Mouse (Mus musculus): Measurements from ENCODE around the gene Mafb. TPM values are rescaled to one million over a fixed set of nuclear protein-coding genes. Genes with fewer than 3 reads are reported as not detected.

Gene Mafb
- polyA plus RNA-seq, 1 experiment from 2014 or later, result 2.9 TPM

GRCm38 (mm10) chr2:160358896-160359295 lies 8.0 kb downstream of the Mafb start:
- TF ChIP-seq EP300 (IDR thresholded peaks at IDR 0.05), result no peak
- no peak for TF ChIP-seq CTCF (IDR thresholded peaks at IDR 0.05)
- Histone ChIP-seq H3K36me3 (ENCODE audit: insufficient read depth, low read length) (no peaks in the 10 kb centered on the region), H3K9me3 (ENCODE audit: low read length) (no peaks in the 10 kb centered on the region), H3K4me1 (ENCODE audit: insufficient read depth, low read depth, low read length) (no peaks in the 10 kb centered on the region), H3K4me2 (replicated peaks; ENCODE audit: low read depth, low read length) (no peak overlapping the region), H3K27me3 (replicated peaks; ENCODE audit: insufficient read depth, low read length) (peaks cover 44% of the 10 kb centered on the region), H3K9ac (replicated peaks; ENCODE audit: low read depth) (no peak overlapping the region), H3K4me3 (ENCODE audit: low read depth, low read length) (no peak overlapping the region), H3K27ac (ENCODE audit: low read length) (no peak overlapping the region)
- ATAC-seq (no peak), DNase-seq (ENCODE audit: low spot score) (no peak)
- WGBS, result 0% methylated on average over 4 of the region's 4 CpGs

GRCm38 (mm10) chr2:160357442-160357841 lies 9.4 kb downstream of the Mafb start:
- no peak overlapping the region for H3K9ac ChIP-seq (replicated peaks; ENCODE audit: low read depth)
- no peak for DNase-seq (ENCODE audit: low spot score)
- ATAC-seq, result no peak
- H3K4me2 ChIP-seq (replicated peaks; ENCODE audit: low read depth, low read length), result no peak overlapping the region
- H3K36me3 ChIP-seq (ENCODE audit: insufficient read depth, low read length), result no peaks in the 10 kb centered on the region
- no peaks in the 10 kb centered on the region for H3K9me3 ChIP-seq (ENCODE audit: low read length)
- TF ChIP-seq EP300 (IDR thresholded peaks at IDR 0.05), result no peak
- TF ChIP-seq CTCF (IDR thresholded peaks at IDR 0.05), result no peak
- no peak overlapping the region for H3K27ac ChIP-seq (ENCODE audit: low read length)
- WGBS, result 38% methylated on average over 4 of the region's 4 CpGs
- H3K27me3 ChIP-seq (replicated peaks; ENCODE audit: insufficient read depth, low read length), result peaks cover 30% of the 10 kb centered on the region
- H3K4me1 ChIP-seq (ENCODE audit: insufficient read depth, low read depth, low read length), result no peaks in the 10 kb centered on the region
- H3K4me3 ChIP-seq (ENCODE audit: low read depth, low read length), result no peak overlapping the region

DNA sequence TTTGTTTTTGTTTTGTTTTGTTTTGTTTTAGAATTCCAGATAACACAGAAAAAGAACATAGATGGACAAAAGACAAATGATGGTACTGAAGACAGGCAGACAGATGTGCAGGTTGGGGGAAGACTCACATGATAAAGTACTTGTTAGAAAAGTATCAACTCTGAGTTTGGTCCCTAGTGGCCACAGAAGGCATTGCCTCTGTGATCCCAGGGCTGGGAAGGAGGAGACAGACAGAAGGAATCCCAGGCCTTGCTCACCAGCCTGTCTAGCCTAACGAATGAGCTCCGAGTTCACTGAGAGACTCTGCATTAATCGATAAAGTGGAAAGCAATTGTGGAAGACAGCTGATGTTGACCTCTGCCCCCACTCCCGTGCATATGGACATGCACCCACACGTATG lies 10.7 kb downstream of the Mafb start:
- no peaks in the 10 kb centered on the region for H3K4me1 ChIP-seq (ENCODE audit: insufficient read depth, low read depth, low read length)
- 53% methylated on average over 5 of the region's 5 CpGs for WGBS
- no peak for ATAC-seq
- H3K27ac ChIP-seq (ENCODE audit: low read length), result no peak overlapping the region
- no peak overlapping the region for H3K9ac ChIP-seq (replicated peaks; ENCODE audit: low read depth)
- no peak overlapping the region for H3K4me3 ChIP-seq (ENCODE audit: low read depth, low read length)
- H3K4me2 ChIP-seq (replicated peaks; ENCODE audit: low read depth, low read length), result no peak overlapping the region
- H3K27me3 ChIP-seq (replicated peaks; ENCODE audit: insufficient read depth, low read length), result peaks cover 27% of the 10 kb centered on the region
- TF ChIP-seq EP300 (IDR thresholded peaks at IDR 0.05), result no peak
- peak; percentile 65 for TF ChIP-seq CTCF (IDR thresholded peaks at IDR 0.05)
- no peak for DNase-seq (ENCODE audit: low spot score)
- H3K36me3 ChIP-seq (ENCODE audit: insufficient read depth, low read length), result no peaks in the 10 kb centered on the region
- no peaks in the 10 kb centered on the region for H3K9me3 ChIP-seq (ENCODE audit: low read length)

- 61% methylated on average over 2 of the region's 2 CpGs for WGBS
- TF ChIP-seq CTCF (IDR thresholded peaks at IDR 0.05), result peak; percentile 35
- TF ChIP-seq EP300 (IDR thresholded peaks at IDR 0.05), result no peak
- peaks cover 15% of the 10 kb centered on the region; the same call in 1 of the 2 replicates for H3K27me3 ChIP-seq (replicated peaks; ENCODE audit: insufficient read depth, low read length)
- H3K9ac ChIP-seq (replicated peaks; ENCODE audit: low read depth), result no peak overlapping the region
- H3K36me3 ChIP-seq (ENCODE audit: insufficient read depth, low read length), result no peaks in the 10 kb centered on the region
- DNase-seq (ENCODE audit: low spot score), result no peak
- ATAC-seq, result no peak
- no peaks in the 10 kb centered on the region for H3K9me3 ChIP-seq (ENCODE audit: low read length)
- H3K4me1 ChIP-seq (ENCODE audit: insufficient read depth, low read depth, low read length), result no peaks in the 10 kb centered on the region
- H3K4me3 ChIP-seq (ENCODE audit: low read depth, low read length), result no peak overlapping the region
- H3K4me2 ChIP-seq (replicated peaks; ENCODE audit: low read depth, low read length), result no peak overlapping the region
- no peak overlapping the region for H3K27ac ChIP-seq (ENCODE audit: low read length)
Measured at GRCm38 (mm10) chr2:160354319-160354718, 12.5 kb downstream of the Mafb start.

DNA sequence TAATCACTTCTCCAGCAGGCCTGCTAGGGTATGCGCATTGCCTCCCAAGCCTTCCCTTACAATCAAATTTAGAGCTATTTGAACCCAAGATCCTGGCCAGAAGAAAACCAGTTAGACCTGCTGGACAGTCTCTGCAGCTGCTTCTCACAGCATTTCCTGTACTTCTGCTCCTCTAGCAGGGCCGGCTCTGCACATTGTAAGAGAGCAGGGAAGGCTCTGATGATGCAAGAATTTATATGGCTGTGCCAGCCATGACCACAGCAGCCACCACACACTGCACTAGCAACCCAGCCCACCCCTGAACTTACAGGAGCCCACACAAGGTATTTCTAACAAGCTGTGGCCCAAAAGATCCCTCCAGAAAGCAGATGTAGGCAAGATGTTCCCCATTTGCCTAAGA lies 13.3 kb downstream of the Mafb start:
- no peak overlapping the region for H3K27ac ChIP-seq (ENCODE audit: low read length)
- H3K9ac ChIP-seq (replicated peaks; ENCODE audit: low read depth), result no peak overlapping the region
- TF ChIP-seq CTCF (IDR thresholded peaks at IDR 0.05), result no peak
- no peak for TF ChIP-seq EP300 (IDR thresholded peaks at IDR 0.05)
- H3K36me3 ChIP-seq (ENCODE audit: insufficient read depth, low read length), result no peaks in the 10 kb centered on the region
- H3K27me3 ChIP-seq (replicated peaks; ENCODE audit: insufficient read depth, low read length), result peaks cover 11% of the 10 kb centered on the region; the same call in 1 of the 2 replicates
- H3K4me1 ChIP-seq (ENCODE audit: insufficient read depth, low read depth, low read length), result no peaks in the 10 kb centered on the region
- ATAC-seq (peak; percentile 76), DNase-seq (ENCODE audit: low spot score) (peak; percentile 61)
- H3K4me2 ChIP-seq (replicated peaks; ENCODE audit: low read depth, low read length), result no peak overlapping the region
- no peaks in the 10 kb centered on the region for H3K9me3 ChIP-seq (ENCODE audit: low read length)
- H3K4me3 ChIP-seq (ENCODE audit: low read depth, low read length), result no peak overlapping the region
- WGBS, result 33% methylated on average over 2 of the region's 2 CpGs

DNA sequence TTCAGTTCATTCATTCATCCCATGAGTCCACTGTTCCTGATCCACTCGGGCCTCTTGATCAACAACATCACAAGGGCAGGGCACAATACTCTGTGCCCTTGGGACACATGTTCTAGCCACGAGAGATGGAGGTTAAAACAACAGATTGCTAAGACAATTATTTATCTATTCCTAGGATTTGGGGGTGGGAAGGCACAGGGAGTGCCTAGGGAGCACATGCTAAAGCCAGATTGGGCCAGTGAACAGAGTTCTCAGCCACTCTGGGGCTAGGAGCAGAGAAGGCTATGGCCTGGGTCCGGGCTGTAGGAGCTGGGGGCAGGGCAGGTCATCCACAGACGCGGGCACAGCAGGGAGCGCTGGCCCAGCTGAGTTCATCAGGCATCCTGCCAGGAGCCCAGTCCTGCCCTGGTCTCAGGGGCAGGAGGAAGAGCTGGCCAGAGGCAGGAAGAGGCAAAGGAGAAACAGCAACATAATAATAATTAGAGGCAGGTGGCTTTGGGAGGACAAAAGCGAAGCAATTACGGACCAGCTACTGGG lies 15.8 kb downstream of the Mafb start:
- no peak overlapping the region for H3K27ac ChIP-seq (ENCODE audit: low read length)
- TF ChIP-seq CTCF (IDR thresholded peaks at IDR 0.05), result no peak
- TF ChIP-seq EP300 (IDR thresholded peaks at IDR 0.05), result no peak
- DNase-seq (ENCODE audit: low spot score) (no peak), ATAC-seq (no peak)
- WGBS, result 32% methylated on average over 8 of the region's 8 CpGs
- no peaks in the 10 kb centered on the region for H3K36me3 ChIP-seq (ENCODE audit: insufficient read depth, low read length)
- H3K4me3 ChIP-seq (ENCODE audit: low read depth, low read length), result no peak overlapping the region
- no peak overlapping the region for H3K9ac ChIP-seq (replicated peaks; ENCODE audit: low read depth)
- H3K27me3 ChIP-seq (replicated peaks; ENCODE audit: insufficient read depth, low read length), result no peaks in the 10 kb centered on the region
- H3K4me2 ChIP-seq (replicated peaks; ENCODE audit: low read depth, low read length), result no peak overlapping the region
- H3K4me1 ChIP-seq (ENCODE audit: insufficient read depth, low read depth, low read length), result no peaks in the 10 kb centered on the region
- H3K9me3 ChIP-seq (ENCODE audit: low read length), result no peaks in the 10 kb centered on the region

DNA sequence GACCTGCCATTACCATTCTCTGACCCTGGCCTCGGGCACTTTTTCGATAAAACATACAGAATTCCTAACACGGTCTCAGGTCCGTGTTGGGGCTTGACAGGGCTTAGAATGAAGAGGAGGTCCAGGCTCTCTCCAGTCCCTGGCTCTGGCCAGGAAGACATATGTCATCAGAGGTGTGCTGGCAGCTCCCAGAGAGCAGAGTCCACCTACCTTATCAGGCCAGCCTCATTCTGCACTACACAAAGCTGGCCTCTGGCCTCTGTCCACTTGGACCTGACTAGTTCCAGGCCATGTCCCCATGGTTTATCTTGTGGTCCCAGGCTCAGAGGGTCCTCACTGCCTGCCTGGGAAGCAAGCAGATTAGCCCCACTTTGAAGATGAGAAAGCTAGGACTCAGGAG lies 17.3 kb downstream of the Mafb start:
- Histone ChIP-seq H3K4me2 (replicated peaks; ENCODE audit: low read depth, low read length) (no peak overlapping the region), H3K9ac (replicated peaks; ENCODE audit: low read depth) (no peak overlapping the region), H3K36me3 (ENCODE audit: insufficient read depth, low read length) (no peaks in the 10 kb centered on the region), H3K27me3 (replicated peaks; ENCODE audit: insufficient read depth, low read length) (no peaks in the 10 kb centered on the region), H3K4me3 (ENCODE audit: low read depth, low read length) (no peak overlapping the region), H3K9me3 (ENCODE audit: low read length) (no peaks in the 10 kb centered on the region), H3K4me1 (ENCODE audit: insufficient read depth, low read depth, low read length) (no peaks in the 10 kb centered on the region), H3K27ac (ENCODE audit: low read length) (no peak overlapping the region)
- TF ChIP-seq CTCF (IDR thresholded peaks at IDR 0.05), result no peak
- TF ChIP-seq EP300 (IDR thresholded peaks at IDR 0.05), result no peak
- DNase-seq (ENCODE audit: low spot score) (no peak), ATAC-seq (no peak)
- WGBS, result 55% methylated on average over 4 of the region's 4 CpGs
